Mouse (Mus musculus) mouse trophoblast stem cell (cell line): ENCODE measurements around the gene Ntsr2.
"Not testable (repeated sequence)": the region's sequence is repeated elsewhere in the genome, so short reads cannot be mapped to it uniquely, and the experiment has no call there.

Experiments used
- in situ Hi-C, 2 experiments: fragments of 300-500 bp; cut with MseI, MboI; formaldehyde crosslinking; loops; 2 replicates in 1 of 2; 3 replicates in 1 of 2; pipeline ENCODE4 v1.15.1; 2025

Gene Ntsr2

DNA sequence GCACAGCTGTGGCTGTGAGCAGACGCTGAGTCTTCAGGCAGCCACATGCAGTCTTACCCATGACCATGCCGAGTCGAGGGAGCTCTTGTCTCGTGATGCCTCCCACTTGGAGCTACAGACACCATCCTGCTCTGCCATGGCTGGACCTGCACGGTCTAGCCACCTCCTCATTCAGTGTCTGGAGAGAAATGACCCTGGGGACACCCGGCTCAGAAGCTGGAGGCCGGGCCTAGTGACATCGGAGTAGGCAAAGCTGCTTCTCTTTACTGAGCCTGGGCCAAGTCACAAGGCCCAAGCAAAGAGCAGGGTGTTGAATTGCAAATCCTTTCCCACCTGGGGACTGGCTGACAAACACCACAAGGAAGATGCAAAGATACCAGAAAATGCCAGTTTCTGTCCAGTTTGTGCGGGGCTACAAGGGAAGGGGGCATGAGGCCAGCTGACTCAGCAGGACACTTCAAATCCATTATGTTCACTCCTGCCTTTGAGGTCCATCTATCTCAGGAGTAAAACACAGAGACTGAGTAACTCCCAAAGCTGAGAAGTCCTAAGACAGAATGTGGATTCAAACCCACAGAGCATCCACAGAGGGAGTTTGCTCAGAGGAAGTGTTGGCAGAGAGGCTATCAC is 6.3 kb upstream of the Ntsr2 start:
- in situ Hi-C loops = no loop called here

DNA sequence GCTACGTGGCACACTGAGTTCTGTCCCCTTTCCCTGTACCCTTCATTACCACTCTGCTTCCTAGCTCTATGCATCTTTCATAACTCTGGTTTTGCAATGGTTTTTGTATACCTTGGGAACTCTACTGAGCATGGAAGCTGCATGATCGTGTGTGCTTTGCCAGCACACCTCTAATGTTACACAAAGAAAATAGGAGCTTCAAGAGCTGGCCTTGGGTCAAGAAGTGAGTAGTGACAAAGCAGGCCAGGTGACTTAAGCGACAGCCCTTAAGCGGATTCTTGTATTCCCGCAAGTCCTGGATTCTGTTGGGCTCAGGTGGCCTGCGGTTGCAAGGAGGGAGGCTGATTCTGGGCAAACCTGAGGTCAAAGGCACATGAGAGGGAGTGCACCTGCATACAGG is 4.9 kb upstream of the Ntsr2 start:
- in situ Hi-C loops = no loop called here

DNA sequence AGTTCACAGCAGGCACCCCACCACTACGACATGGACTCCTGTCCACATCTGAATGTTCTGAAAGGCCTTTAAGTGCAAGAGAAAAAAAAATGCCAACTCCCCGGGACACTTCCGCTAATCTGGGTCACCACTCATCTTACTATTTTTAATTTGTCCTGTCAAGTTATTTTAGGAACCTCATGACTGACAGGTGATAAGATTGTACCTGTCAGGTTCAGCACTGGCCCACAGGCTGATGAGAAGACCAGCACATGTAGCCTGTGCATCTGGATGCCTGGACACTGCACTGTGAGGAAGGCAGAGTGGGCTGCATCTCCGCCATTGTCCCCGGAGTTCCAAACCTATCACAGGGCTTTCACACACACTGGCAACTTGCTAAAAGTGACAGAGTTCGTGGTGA is 3.4 kb upstream of the Ntsr2 start:
- in situ Hi-C loops = no loop called here

DNA sequence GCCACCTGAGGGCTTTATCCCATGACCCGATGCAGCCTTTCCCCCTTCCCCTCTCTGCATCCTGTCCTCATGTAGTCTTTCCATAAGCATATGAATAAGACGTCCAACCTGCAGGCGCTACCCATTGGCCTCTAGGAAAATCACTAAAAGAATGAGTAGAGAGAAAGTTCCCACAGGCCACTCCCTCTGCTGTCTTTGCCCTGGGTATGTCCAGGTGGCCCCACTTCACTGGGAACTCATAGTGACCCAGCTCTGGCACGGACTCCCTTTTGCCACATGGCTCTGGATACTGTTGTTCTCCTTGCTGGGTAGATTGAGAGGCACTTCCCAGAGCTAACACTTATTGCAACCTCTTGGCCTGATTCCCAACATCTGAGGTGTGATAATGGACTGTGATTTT is 2.4 kb downstream of the Ntsr2 start:
- in situ Hi-C loops = no loop called here

DNA sequence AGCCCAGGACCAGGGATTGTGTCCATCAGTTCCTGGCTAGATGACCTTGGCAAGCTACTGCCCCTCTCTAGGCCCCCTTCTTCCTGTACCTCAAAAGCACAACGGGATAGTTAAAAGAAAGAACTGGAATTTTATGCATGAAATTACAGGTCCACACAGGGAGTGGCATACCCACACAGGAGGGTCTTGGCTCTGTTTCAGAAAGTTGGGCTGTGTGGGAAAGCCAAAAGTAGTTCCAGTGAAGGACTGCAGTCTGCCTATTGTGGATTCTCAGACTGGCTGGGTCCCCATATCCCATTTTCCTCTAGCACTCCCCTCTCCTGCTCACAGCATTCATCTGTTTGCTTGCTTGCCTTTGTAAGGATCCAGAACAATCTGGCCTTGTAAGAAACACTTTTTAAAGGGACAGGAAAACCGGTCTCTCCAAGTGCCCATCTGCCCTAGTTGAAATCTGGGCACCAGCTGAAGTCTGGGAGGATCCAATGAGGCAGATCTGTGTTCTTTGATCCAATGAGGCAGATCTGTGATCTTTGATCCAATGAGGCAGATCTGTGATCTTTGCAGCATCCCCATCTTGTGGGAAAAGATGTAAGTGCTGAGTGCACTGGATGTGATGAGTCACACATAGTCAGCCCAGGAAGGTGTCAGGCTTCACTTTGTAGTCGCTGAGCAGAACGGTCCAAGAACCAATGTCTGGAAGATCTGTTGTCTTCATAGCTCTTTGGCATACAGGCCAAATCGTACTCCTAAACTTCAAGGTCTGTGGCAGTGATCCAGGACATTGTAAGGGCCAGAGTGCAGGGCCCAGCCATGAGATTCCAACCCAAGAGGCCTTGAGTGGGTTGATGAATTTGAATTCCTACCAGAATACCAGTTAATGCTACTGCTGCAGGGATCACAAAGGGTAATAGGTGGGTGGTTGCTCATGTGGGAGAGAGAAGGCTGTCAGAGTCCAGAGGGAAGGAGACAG is 4.0 kb downstream of the Ntsr2 start:
- in situ Hi-C loops = no loop called here

DNA sequence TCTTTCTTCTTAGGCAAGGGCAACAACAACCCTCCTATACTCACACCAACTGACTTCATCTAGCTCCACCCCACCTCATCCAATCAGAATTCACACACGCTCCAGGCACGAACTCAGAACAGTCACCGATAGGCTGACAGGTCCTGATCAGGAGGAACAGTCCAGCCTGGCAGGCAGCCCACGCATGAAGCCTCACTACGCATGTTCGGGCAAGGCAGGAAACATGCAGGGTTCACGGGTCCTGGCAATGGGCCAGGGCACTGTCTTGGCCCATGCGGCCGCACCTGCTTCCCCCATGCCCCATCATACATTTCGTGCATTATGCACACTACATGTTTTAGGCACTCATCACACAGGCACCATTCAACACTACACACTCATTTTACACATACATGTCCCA is 8.3 kb downstream of the Ntsr2 start:
- in situ Hi-C loops = no loop called here

DNA sequence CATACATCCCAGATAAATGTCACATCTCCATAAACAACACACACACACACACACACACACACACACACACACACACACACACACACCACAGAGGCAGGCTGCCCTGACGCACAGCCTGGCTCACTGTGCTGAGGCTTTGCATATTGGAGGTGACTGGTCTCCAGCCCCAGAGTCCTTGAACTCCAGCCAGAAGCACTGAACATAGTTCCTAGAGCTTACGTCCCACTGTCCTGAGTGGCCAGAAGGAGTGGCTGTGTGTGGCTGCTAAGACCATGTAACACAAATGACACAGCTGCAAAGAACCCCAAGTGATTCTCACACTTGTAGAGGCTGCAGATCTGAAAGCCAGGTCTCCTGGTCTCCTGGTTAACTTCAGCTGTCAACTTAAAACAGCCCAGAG is 8.8 kb downstream of the Ntsr2 start:
- in situ Hi-C loops = no loop called here

DNA sequence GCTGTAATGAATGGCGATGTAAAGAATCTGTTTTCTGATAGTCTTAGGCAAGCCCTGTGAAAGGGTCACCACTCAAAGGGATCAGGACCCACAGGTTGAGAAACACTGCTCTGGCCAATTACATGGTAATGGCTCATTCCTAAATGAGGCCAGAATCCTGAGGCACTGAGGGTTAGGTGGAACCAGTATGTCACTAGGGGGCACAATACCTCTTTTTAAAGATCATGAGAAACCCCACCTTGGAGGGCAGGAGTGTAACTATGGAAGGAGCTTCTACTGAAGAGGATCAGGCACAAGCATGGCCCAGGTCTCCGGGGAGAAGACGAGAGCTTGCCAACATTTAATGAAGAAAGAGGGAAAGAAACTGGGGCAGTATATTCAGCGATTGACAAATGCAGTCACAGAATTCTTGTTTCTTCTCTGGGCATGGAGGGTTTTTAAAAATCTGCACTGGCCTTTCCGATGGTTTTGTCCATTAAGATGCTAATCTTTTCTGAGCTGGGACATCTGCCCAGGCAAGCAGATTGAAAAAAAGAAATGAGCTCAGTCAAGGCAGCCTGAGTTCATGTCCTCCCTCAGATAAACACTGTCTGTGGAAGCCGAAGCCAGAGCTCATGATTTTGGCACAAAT is 9.9 kb downstream of the Ntsr2 start:
- in situ Hi-C loops = no loop called here

DNA sequence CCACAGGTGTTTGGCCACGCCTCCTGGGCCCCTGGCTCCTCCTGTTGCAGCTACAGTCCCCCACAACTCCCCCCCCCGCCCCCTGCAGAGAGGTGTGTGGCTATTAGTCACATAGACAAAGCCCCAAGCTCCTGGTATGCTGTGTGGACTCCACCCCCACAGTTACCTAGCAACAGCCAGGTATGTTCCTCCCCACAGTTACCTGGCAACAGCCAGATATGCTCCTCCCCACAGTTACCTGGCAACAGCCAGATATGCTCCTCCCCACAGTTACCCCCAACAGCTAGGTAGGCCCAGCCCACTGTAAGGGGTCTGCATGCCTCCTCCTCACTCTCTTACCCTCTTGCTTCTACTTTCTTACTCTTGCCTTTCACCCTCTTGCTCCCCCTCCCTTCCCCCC is 11.8 kb downstream of the Ntsr2 start:
- in situ Hi-C loops = no loop called here

DNA sequence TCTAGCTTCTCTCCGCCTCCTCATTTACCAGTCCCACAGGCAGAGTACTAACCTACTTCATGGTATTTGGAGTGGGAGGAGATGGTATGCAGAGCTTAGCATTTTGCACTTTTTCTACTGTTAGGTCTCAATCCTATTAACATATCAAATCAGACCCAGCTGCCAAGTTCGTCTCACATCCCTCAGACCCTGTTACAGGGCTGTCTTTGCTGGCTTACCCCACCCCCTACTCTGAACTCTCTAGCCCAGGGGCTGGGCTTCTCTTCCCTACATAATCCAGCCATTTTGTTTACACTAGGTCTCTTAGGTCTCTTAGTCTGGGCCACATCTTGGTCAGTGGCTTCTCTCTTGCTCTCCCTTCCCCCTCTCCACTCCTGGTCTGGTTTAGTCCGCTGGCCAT is 16.0 kb downstream of the Ntsr2 start:
- in situ Hi-C loops = no loop called here

DNA sequence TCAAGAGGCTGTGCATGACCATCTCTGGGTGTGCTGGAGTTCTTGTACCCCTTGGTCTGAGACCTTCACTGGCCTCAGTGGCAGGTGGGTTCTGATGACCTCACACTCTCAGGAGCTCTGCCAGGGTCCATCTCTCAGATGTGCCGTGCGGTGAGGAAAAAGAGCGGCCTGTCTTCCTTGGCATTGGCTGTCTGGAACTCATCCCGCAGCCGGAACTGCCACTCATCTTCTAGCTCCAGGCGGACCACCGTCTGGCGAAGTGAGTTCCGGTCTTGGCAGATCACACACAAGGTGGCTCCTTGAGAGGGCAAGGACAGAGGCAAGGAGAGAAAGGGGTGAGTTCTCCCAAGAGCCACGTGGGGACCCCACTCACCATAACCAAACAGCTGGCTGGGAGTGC is 19.1 kb downstream of the Ntsr2 start:
- in situ Hi-C loops = no loop called here

DNA sequence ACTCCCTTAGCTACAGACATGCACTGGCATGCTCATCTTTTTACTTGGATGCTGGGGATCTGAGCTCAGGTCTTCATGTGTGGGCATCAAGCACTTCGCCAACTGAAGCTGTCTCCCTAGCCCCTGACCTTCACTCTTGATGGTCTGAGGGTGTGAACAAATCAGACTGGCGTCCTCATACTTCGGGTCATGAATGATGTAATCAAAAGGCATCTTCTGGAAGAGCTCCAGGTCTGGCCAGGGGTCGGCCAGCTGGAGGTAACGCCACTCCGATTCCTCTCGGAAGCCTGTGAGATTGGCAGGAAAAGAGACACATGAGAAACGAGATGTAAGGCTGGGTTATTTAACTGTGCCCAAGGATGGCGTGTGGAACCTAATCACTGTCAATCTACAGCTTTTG is 37.4 kb downstream of the Ntsr2 start:
- in situ Hi-C loops = no loop called here

DNA sequence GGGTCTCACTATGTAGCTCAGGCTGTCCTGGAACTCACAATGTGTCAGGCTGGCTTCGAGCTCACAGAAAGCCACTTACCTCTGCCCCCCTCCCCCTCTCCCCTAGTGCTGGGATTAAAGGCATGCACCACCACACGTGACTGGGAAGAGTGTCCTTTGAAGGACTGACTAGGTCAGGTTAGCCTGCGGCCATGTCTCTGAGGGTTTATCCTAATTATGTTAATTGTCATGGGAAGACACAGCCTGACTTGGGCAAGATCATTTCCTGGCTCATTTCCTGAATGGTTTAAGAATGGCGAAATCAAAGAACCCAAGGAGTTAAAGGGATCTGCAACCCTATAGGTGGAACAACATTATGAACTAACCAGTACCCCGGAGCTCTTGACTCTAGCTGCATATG is 41.6 kb downstream of the Ntsr2 start:
- in situ Hi-C loops = no loop called here

DNA sequence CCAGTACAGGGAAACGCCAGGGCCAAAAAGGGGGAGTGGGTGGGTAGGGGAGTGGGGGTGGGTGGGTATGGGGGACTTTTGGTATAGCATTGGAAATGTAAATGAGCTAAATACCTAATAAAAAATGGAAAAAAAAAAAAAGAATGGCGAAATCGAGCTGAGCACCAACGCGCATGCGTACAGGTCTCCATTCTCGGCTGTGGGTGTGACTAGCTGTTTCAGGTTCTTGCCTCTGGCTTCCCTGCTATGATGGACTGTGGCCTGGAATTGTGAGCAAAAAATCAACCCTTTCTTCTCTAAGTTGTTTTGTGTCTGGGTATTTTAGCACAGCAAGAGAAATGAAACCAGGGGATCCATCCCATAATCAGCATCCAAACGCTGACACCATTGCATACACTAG is 42.1 kb downstream of the Ntsr2 start:
- in situ Hi-C loops = not testable (repeated sequence)

DNA sequence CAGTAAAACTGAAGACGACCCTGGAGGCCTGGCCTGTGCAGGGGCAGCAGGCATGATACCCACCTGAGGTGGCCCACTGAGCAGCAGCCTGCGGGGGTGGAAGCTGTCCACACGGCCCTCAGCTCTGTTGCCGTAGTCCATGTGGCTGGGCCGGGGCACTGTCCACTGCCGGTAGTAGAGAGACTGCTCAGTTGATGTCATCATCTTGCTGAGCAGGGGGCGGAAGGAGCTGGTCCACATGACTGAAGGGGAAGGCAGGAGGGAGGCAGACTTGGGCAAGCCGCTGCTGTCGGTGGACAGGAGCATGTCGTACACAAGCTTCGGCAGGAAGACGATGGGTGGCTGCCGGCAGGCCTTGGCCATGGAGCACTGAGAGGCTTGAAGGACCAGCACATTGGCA is 43.0 kb downstream of the Ntsr2 start:
- in situ Hi-C loops = no loop called here

DNA sequence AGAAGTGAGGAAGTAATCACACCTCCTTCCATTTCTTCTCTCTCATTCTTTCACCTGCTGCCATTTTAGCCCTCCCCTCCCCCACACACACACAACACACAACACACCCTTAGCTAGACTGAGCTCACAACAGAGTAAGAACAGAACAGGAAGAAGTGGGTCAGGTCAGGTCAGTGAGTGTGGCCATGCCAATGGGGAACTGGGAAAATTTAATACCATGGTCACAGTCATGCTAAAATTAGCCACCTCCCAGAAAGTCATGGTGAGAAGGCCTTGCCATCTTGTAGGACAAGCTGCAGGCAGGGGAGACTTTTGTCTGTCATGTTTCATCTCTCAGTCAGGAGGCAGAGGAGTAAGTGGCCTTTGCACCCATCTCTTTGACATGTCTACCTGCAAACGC is 45.5 kb downstream of the Ntsr2 start:
- in situ Hi-C loops = no loop called here
